Mouse (Mus musculus) erythroblast, embryonic 14.5 days (primary cell): ENCODE measurements around the gene Eif4e. TPM values are rescaled to one million over a fixed set of nuclear protein-coding genes. Genes with fewer than 3 reads are reported as not detected.

Experiments
- H3K27me3 ChIP-seq: 2 replicates; pipeline ENCODE4 v1.6.1; 2012; ENCODE audit warnings: inconsistent platforms; ENCODE audit not compliant: control insufficient read depth
- H3K36me3 ChIP-seq: 2 replicates; pipeline ENCODE4 v1.6.1; 2012; ENCODE audit warnings: mild to moderate bottlenecking, inconsistent platforms; ENCODE audit not compliant: control insufficient read depth
- H3K4me1 ChIP-seq: 2 replicates; pipeline ENCODE4 v1.6.1; 2012; ENCODE audit warnings: inconsistent platforms; ENCODE audit not compliant: control insufficient read depth
- H3K4me3 ChIP-seq: replicated peaks from 2 replicates; pipeline ENCODE3; 2012; ENCODE audit warnings: moderate library complexity, mild to moderate bottlenecking, inconsistent platforms
- H3K9me3 ChIP-seq: 2 replicates; pipeline ENCODE4 v1.6.1; 2012; ENCODE audit warnings: low read length, inconsistent platforms, mixed read lengths; ENCODE audit not compliant: control insufficient read depth
- GATA1 ChIP-seq: IDR thresholded peaks from 2 replicates; pipeline ENCODE4 v1.6.1; 2012; ENCODE audit warnings: low read length, inconsistent platforms, mixed read lengths
- TAL1 ChIP-seq: IDR thresholded peaks from 3 replicates; pipeline ENCODE4 v1.6.1; 2012; ENCODE audit warnings: low read length, inconsistent platforms, mixed read lengths
- polyA plus RNA-seq: library from polyadenylated mRNA; stranded (reverse); fragments of >175 nt; gene quantifications from 2 replicates; pipeline ENCODE4 v1.2.3, GENCODE M21; 2012

Eif4e gene
- polyA plus RNA-seq, 1 experiment = 1.1 TPM

DNA sequence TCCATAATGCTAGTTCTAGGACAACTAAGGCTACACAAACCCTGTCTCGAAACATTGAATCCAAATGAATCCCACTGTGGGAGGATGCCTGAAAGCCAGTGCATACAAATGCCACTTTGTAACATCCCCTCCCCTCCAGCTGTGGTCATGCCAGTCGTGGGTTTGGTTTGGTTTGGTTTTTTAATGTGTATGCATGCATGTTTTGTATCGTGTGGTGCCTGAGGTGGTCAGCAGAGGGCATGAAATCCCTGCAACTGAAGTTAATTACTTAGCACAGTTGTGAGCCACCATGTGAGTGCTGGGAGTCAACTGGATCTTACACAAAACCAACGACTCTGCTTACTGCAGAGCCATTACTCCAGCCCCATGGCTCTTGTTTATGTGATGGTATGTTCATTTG, 32.5 kb downstream of the Eif4e start:
- no peak overlapping the region for H3K4me3 ChIP-seq
- H3K9me3 ChIP-seq = no peaks in the 10 kb centered on the region
- peaks cover 3% of the 10 kb centered on the region for H3K4me1 ChIP-seq
- no peak for TF ChIP-seq GATA1
- no peak for TF ChIP-seq TAL1
- no peaks in the 10 kb centered on the region for H3K27me3 ChIP-seq
- peaks cover 76% of the 10 kb centered on the region for H3K36me3 ChIP-seq

DNA sequence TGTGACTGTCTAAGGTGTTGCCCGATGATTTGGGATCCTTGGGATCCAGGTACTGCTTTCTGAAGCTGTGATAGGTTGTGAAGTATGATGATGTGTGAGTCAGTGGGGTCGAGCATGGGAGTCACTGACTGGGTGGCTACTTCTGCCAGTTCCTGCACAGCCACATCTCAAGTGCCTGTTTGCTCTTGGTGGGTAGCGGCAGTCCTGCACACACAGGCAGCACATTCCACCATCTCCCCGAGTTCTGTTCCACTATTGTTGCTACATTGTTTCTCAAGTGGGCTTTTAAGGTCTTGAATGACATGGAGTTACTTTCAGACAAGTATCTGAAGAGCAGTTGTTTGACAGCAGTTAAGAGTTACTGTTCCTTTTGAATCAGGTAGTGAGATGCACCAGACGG, 34.3 kb downstream of the Eif4e start:
- Histone ChIP-seq H3K4me3 (no peak overlapping the region), H3K9me3 (no peaks in the 10 kb centered on the region), H3K36me3 (peaks cover 61% of the 10 kb centered on the region), H3K27me3 (no peaks in the 10 kb centered on the region), H3K4me1 (no peaks in the 10 kb centered on the region)
- TF ChIP-seq GATA1 (no peak), TAL1 (no peak)

DNA sequence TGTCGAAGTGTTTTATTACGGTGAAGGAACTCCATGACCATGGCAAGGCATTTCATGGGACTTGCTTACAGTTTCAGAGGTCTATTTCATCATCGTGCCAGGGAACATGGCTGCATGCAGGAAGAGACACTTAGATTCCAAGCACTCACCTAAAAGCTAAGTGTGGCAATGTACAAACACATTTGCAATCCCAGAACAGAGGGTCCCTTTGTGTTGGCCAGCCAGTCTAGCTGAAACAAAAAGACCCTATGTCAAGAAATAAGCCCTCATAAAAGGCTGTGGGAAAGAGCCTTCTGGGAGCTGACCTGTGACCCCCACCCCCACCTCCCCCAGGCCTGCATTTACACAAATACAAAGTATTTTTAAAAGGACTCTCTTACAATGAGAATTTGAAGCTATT, 34.9 kb downstream of the Eif4e start:
- H3K27me3 ChIP-seq = no peaks in the 10 kb centered on the region

DNA sequence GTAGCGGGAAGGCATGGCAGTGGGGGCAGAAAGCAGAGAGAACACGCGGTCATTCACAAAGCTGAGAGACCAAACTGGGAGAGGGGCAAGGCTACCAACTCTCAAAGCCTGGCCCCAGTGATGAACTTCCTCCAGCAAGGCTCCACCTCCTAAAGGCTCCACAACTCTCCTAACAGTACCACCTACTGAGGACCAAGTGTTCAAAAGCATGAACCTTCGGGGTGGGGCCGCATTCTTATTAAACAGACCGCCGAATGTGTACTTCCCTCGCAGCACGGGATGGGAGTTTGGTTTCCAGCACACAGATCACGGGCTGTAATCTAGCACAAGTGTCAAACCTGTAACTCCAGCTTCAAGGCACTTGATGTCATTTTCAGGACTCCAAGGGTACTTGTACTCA, 52.9 kb downstream of the Eif4e start:
- TF ChIP-seq GATA1 (no peak), TAL1 (no peak)
- no peaks in the 10 kb centered on the region for H3K36me3 ChIP-seq
- no peaks in the 10 kb centered on the region for H3K4me1 ChIP-seq
- H3K4me3 ChIP-seq = no peak overlapping the region
- H3K9me3 ChIP-seq = peaks cover 10% of the 10 kb centered on the region
- no peaks in the 10 kb centered on the region for H3K27me3 ChIP-seq

More for the DNA sequence above, 34.9 kb downstream of the Eif4e start:
- peaks cover 54% of the 10 kb centered on the region for H3K36me3 ChIP-seq
- no peak for TF ChIP-seq GATA1
- no peak overlapping the region for H3K4me3 ChIP-seq
- H3K4me1 ChIP-seq = no peaks in the 10 kb centered on the region
- H3K9me3 ChIP-seq = no peaks in the 10 kb centered on the region

DNA sequence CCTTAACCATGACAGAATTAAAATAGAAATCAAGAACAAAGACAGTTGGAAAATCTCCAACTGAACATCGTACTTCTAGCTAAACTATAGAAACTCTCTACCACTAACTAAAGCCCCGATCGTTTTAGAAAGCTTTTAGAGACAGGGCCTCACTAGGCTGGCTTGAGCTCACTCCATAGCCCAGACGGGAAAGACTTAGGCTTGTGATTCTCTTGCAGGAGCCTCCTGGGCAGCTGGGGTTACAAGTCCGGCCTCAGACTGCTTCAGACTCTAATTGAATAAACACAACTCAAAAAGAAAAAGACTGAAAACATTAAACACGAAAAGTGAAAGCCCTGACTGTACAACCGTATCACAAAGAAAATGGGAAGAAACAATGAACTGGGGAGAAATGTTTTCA, 60.2 kb downstream of the Eif4e start:
- TF ChIP-seq TAL1 (no peak), GATA1 (no peak)
- H3K4me1 ChIP-seq = no peaks in the 10 kb centered on the region
- H3K36me3 ChIP-seq = no peaks in the 10 kb centered on the region
- no peak overlapping the region for H3K4me3 ChIP-seq
- H3K9me3 ChIP-seq = peaks cover 8% of the 10 kb centered on the region
- H3K27me3 ChIP-seq = 0 out of 2 replicates have a peak, but pooled peaks cover 2% of the 10 kb centered on the region

DNA sequence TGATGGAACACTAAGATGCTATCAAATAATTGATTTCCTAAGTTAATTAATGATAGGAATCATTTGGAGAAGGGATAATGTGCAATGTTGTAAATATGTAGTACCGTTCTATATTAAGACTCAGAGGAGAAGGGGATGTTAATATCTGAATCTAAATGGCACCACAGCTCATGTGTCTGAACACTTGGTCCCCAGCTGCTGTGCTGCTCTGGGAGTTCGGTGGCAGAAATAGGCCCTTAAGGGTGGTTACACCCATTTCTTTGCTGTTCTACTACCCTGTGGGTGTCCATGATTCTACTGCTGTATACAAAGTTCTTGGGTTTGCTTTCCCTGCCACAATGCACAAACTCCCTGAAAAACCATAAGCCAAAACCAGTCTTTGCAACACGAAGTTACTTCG, 61.2 kb downstream of the Eif4e start:
- H3K4me3 ChIP-seq = no peak overlapping the region
- H3K27me3 ChIP-seq = 0 out of 2 replicates have a peak, but pooled peaks cover 2% of the 10 kb centered on the region
- TF ChIP-seq TAL1 (no peak), GATA1 (no peak)
- no peaks in the 10 kb centered on the region for H3K4me1 ChIP-seq
- H3K9me3 ChIP-seq = peaks cover 8% of the 10 kb centered on the region
- no peaks in the 10 kb centered on the region for H3K36me3 ChIP-seq

DNA sequence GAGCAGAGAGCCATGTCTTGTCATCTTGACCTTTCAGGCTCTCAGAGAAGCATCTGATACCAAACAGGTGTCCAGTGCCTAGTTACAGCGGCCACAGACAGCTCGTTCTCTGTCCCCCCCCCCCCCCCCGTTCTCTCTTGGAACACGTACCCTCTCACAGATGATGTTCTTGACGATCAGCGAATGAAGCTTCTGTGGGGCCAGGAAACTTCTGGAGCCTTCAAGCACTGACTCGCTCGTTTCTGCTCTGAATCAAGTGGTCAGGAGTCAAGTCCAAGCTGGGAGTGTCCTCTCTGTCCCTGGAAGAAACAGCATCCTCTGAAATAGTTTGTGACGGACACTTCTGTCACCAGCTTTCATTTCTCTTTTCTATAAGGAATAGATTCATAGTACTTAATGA, 62.0 kb downstream of the Eif4e start:
- Histone ChIP-seq H3K4me3 (no peak overlapping the region), H3K36me3 (no peaks in the 10 kb centered on the region), H3K27me3 (0 out of 2 replicates have a peak, but pooled peaks cover 2% of the 10 kb centered on the region), H3K4me1 (no peaks in the 10 kb centered on the region), H3K9me3 (peaks cover 6% of the 10 kb centered on the region)
- TF ChIP-seq GATA1 (no peak), TAL1 (no peak)

DNA sequence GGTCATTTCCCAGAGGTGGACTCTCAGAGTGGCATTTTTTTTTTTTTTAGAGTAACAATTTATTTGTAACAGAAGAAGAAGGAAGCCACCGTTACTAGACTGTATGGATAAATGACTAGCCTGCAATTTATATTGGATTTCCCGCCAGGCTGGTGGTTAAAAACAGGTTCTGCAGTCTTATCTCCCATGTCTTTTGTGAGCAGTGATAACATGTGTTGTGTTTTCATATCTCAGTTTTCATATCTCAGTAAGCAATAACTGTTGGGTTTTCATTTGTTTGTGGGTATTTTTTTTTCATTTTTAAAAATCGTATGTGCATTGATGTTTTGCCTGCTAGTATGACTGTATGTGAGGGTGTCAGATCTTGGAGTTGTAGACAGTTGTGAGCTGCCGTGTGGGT, 65.0 kb downstream of the Eif4e start:
- TF ChIP-seq TAL1 = no peak
- TF ChIP-seq GATA1 = no peak
- H3K9me3 ChIP-seq = no peaks in the 10 kb centered on the region
- no peaks in the 10 kb centered on the region for H3K4me1 ChIP-seq
- 0 out of 2 replicates have a peak, but pooled peaks cover 2% of the 10 kb centered on the region for H3K27me3 ChIP-seq
- no peak overlapping the region for H3K4me3 ChIP-seq
- H3K36me3 ChIP-seq = no peaks in the 10 kb centered on the region

DNA sequence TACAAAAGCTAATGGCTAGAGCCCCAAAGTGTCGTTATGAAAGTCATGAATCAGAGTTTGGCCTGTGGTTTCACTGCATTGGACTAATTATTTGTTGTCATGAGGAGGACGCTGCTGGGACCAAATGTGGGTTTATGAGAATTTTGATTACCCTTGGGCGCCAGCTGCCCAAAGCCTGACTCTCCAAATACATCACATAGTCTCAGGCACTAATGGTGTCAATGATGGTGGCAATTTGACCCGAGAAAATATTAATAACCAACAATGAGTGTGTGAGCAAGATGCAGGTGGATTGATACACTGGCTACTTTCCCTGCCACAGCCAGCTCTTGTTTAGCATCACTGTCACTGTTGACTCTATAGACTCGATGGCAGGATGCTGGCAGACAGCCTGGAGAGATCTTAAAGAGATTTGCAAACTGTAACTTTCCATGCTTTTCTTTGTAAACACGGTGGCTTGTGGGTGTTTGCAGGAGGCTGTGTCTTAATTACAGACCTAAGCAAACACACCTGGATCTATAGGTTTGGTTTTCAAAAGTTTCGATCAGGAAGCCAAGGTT, 65.9 kb downstream of the Eif4e start:
- Histone ChIP-seq H3K36me3 (no peaks in the 10 kb centered on the region), H3K4me3 (no peak overlapping the region), H3K4me1 (no peaks in the 10 kb centered on the region), H3K9me3 (no peaks in the 10 kb centered on the region), H3K27me3 (peaks cover 7% of the 10 kb centered on the region; the same call in 1 of the 2 replicates)
- TF ChIP-seq TAL1 (no peak), GATA1 (no peak)

DNA sequence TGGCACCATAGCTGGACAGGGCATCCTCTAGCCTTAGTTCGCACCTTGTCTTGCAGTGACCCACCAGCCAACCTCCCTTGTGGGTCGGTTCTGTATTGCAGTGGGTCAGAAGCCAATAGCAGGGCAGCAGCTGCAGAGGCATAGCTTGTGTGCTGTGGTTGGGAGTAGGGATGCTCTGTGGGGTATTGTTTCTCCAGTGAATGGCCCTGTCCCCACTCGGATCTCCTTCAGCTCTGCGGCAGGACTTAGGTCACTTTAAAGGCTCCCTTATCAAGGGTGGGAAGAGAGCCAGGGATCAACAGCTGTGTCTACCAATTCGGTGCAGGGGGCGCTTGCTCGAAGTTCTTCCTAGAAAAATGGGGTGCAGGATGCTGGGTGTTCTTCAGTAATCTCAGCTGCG, 67.2 kb downstream of the Eif4e start:
- no peaks in the 10 kb centered on the region for H3K9me3 ChIP-seq
- peaks cover 7% of the 10 kb centered on the region; the same call in 1 of the 2 replicates for H3K27me3 ChIP-seq
- H3K36me3 ChIP-seq = no peaks in the 10 kb centered on the region
- no peaks in the 10 kb centered on the region for H3K4me1 ChIP-seq
- no peak overlapping the region for H3K4me3 ChIP-seq
- no peak for TF ChIP-seq GATA1
- no peak for TF ChIP-seq TAL1
